Mouse (Mus musculus) spleen, postnatal 14 days (tissue): ENCODE data around the gene Dnah3.

Source experiments
- DNase-seq, 2 experiments: peaks; one replicate each; pipeline ENCODE4 v3.0.0; 2021 to 2022; ENCODE audit warnings: low spot score in 2 of 2

Dnah3 gene

GRCm38 (mm10) chr7:119954047-119954446, 141.0 kb downstream of the Dnah3 start:
- no peak for DNase-seq

- no peak for DNase-seq
Observed at GRCm38 (mm10) chr7:119941569-119941968, 153.5 kb downstream of the Dnah3 start.

GRCm38 (mm10) chr7:119937036-119937435, 158.0 kb downstream of the Dnah3 start:
- no peak for DNase-seq

GRCm38 (mm10) chr7:119936321-119936720, 158.8 kb downstream of the Dnah3 start:
- DNase-seq, result no peak

- DNase-seq, result no peak
Observed at GRCm38 (mm10) chr7:119928783-119929440, 166.2 kb downstream of the Dnah3 start.

GRCm38 (mm10) chr7:119921054-119921453, 174.0 kb downstream of the Dnah3 start:
- DNase-seq, result no peak

GRCm38 (mm10) chr7:119920457-119920856, 174.6 kb downstream of the Dnah3 start:
- no peak for DNase-seq

- DNase-seq, result no peak
Observed at GRCm38 (mm10) chr7:119911727-119912126, 183.4 kb downstream of the Dnah3 start.

- DNase-seq, result no peak
Observed at GRCm38 (mm10) chr7:119906523-119907215, 188.4 kb downstream of the Dnah3 start.

GRCm38 (mm10) chr7:119899386-119900057, 195.6 kb downstream of the Dnah3 start:
- DNase-seq, result no peak

GRCm38 (mm10) chr7:119898247-119898856, 196.7 kb downstream of the Dnah3 start:
- no peak for DNase-seq

- no peak for DNase-seq
Observed at GRCm38 (mm10) chr7:119897521-119898109, 197.5 kb downstream of the Dnah3 start.

GRCm38 (mm10) chr7:119895639-119896512, 199.2 kb downstream of the Dnah3 start, which contains the start of the genes Lyrm1 and Dcun1d3:
Gene Lyrm1 (plus strand): TSS chr7:119895861.
Gene Dcun1d3 (minus strand): TSS chr7:119896298.
- peak; percentile 87 to 92 for DNase-seq

- DNase-seq, result no peak
Observed at GRCm38 (mm10) chr7:119894818-119895544, 200.1 kb downstream of the Dnah3 start.

- DNase-seq, result no peak
Observed at GRCm38 (mm10) chr7:119892742-119893141, 202.3 kb downstream of the Dnah3 start.

- no peak for DNase-seq
Observed at GRCm38 (mm10) chr7:119892198-119892597, 202.9 kb downstream of the Dnah3 start.

GRCm38 (mm10) chr7:119887887-119888286, 207.2 kb downstream of the Dnah3 start:
- DNase-seq, result no peak

- no peak for DNase-seq
Observed at GRCm38 (mm10) chr7:119881229-119881628, 213.9 kb downstream of the Dnah3 start.

GRCm38 (mm10) chr7:119880345-119880744, 214.7 kb downstream of the Dnah3 start:
- DNase-seq, result no peak

GRCm38 (mm10) chr7:119879171-119879570, 215.9 kb downstream of the Dnah3 start:
- DNase-seq, result no peak
